Mouse (Mus musculus): ENCODE measurements at regions not wholly inside any gene's neighbourhood (a gene's known extent, or its start where the extent isn't known, plus 50 kb on each side); places are given as distances from the start of the nearest gene placed in this dataset.
"Not testable (repeated sequence)": the region's sequence is repeated elsewhere in the genome, so short reads cannot be mapped to it uniquely, and the experiment has no call there.

DNA sequence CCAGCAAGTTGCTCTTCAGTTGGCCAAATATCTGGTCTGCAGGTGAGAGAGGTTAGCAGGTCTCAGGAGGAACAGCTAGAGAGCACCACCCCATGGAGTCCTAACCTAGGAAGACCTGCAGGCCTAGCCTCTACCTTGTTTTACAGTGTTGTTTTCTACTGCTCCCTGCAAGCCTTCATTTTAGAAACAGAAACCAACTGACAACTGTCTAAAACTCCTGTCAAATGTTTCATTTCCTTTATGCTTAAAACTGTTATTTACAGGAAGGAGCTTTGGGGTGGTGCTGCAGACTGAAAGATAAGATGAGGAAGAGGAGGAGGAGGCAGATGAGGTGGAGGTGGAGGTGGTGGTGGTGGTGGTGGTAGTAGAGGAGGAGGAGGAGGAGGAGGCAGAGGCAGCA, 96.6 kb upstream of the Selenop start:
- DNase-seq (ENCODE audit: low spot score in 2 of 2) = no peak

DNA sequence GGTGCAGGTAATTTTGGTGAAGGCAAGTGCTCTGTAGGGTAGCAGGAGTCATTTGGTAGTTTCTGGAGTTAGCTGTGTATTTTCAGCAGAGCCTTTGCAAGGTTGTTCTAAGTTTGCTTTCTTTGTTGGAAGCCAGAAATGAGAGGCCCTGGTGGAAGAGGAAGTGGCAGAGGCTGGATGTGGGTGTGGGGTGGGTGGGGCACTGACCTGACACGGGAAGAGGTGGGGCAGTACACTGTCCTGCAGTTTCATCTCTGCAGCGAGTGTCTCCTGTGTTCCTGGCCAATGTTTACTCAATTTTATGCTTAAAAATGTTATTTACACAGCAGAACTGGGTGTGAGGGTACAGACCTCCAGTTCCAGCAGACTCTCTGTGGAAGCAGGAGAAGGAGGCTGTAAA, 94.3 kb upstream of the Selenop start:
- no peak for DNase-seq (ENCODE audit: low spot score in 2 of 2)

DNA sequence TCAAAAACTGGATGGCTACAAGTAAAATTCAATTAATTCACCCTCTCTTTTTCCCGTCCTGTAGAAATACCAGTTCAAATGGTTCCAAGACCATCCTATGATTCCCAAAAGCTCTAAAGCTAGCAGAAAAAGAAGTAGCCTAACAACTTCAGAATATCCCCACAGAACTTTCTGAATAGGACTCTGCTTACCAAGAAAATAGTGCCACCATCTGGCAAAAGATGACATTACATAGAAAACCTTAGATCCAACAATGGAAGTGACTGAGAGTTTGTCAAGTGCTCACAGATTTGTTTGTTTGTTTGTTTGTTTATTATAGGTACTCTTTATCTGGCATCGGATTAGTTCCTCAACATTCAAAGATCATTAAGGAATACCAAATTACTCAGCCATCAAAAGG, 93.5 kb upstream of the Selenop start:
- DNase-seq (ENCODE audit: low spot score in 2 of 2) = no peak

DNA sequence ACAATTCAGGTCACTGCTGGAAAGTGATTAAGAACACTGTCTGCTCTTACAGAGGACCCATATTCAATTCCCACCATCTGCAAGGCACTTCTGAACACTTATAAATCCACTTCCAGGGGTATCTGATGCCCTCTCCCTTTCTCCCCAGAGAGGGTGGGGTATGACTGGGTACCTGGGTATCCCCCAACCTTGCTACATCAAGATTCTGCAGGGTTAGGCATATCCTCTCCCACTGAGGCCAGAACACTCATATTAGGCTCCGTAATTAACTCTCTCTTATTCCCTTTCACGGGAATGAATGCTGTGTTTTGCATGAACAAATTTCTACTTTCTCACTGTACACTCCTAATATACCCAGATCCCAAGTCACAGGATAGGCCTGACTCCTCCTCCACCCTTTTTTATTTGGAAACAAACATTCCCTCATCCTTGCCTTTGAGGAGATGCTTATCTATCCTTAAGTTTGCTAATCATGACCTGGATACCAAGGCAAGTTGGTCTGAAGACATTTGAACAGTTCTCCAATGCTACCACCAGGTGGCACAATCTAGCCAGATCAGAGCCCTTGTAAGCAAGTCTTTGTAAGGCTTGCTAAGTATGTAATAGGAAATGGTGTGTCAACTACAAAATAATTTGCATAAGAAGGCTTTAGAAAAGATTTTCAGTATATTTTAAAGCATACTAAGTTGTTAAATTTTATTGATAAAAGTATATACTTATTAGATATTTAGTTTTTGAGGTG, 66.3 kb upstream of the Selenop start:
- peak in 1 of 2 experiments; percentile 38 for DNase-seq (ENCODE audit: low spot score in 2 of 2)

DNA sequence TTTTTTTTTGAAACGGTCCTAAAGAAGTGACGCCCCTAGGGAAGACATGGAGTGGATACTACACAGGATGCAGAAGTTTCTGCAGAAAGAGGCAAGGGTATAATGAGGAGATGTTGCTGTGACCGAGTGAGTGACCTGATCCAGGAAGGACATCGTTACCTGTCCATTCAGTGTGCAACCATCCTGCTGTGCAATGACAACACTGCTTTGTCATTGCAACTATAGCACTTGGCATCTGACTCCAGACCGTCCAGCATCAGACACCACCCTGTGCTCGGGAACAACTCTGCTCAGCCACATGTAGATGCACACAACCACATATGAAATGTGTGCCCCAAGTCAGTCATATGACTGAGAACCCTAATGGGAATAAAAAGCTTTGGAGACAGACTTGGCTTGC, 62.8 kb upstream of the Selenop start:
- DNase-seq (ENCODE audit: low spot score in 2 of 2) = no peak

DNA sequence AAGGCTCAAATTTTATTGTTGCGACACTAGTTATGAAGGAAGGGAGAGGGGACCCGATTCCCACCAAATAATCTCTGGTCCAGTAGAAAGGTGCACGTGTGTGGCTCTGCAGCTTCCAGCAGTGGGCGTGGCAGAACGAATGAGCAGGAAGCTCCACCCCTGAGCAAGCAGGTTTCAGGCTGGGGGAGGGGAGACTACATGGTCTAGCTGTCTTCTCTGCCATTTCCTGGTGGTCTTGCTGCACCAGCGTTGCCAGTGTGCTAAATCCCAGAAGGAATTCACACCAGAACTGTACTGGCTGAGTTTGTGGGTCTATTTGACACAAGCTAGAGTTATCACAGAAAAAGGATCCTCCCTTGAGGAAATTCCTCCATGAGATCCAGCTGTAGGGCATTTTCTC, 62.3 kb upstream of the Selenop start:
- DNase-seq (ENCODE audit: low spot score in 2 of 2) = not testable (repeated sequence)

DNA sequence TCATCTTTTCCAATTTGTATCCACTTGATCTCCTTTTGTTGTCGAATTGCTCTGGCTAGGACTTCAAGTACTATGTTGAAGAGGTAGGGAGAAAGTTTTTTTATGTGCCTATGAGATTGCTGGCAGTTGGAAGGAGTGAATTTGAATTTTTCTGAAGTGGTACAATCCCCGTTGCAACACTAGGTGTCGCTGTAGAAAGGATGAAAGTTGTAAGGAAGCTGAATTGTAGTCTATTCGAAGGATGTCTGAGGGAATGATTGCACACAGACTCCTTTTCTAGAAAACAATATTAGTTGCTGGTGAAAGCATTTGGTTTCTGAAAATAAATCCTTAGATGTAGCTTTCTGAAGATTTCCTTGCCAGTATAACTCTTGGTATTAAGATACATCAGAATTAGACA, 54.6 kb upstream of the Selenop start:
- no peak for DNase-seq (ENCODE audit: low spot score in 2 of 2)

DNA sequence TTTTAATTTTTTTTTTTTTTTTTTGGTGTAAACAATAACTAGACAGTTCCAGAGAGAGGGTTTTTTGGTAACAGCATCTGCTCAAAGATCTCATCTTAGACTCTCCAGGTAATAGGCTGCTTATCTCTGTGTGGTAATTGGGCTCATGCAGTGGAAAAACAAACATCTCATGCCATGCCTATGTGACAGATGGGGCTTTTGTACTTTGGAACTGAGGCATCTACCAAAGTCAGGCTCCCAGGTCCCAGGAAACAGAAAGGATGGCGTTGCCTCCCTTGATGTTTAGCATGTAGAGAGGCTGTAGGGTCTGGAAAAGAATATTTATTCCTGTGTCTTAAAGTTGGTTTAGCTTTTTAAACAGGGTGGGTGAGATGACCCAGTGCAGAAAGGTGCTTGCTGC, 53.1 kb upstream of the Selenop start:
- DNase-seq (ENCODE audit: low spot score in 2 of 2) = no peak
